Mouse (Mus musculus): ENCODE data around the gene Ctxn2.
"Not testable (repeated sequence)": the region's sequence is repeated elsewhere in the genome, so short reads cannot be mapped to it uniquely, and the experiment has no call there.

The Ctxn2 gene

DNA sequence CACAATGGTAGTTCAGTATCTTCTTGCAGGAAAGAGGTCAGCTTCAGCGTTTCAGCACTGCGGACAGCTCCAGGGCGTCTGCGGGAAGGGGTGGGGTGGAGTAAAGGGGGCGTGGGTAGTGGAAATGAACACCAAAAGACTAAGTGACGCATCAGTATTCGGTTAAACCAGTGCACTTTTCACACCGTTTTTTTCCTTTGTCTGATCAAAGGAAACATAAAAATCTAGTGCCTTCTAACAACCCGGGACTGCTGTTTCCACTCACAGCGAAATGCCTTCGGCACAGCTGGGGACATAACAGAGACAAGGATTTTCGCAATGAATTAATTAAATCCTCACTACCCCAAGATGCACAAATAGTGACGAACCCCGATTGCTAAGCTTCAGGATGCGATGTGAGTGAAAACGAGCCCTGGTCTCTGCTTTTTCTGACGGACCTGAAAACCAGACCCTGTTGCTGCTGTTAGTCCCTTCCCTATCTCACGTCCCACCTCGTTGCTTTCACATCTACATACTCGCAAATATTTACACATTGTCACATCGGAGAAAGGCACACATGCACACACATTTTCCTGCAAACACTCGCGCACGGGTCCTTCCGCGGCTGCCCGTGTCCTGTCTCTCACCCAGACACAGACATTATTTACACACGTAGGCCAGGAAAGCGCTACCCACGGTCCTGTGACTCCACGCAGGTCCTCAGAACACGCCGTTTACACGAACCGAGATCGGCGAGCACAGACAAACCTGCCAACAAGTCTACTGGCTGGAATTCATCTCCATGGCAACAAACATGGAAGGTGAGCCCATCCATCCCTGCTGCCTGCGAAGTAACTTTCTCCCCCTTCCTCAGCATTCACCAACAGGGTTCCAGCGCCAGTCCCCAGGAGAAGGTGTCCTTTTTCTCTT is at the start of gene Ctxn2:
Ctxn2 (plus strand) TSS at position 790 of the 909 bp plus-strand sequence.
- peak; percentile 65 to 89 for DNase-seq (ENCODE audit: low spot score in 2 of 2)

DNA sequence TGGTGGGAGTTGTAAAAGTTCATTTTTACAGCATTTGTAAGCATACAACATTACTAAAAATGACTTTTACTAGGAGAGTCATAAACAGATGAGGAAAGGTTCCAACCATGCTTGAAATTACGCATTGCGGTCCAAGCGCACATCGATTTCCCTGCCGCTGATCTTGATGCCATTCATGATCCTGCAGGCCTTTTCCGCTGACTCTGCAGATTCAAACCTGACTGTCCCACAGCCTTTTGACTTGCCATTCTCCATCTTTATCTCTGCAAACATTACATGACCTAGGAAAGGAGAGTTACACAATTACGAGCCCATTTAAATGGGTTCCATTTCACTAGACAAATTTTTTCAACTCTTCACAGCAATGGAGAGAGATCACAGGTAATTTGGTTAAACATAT is 47.7 kb upstream of the Ctxn2 start:
- no peak for DNase-seq (ENCODE audit: low spot score in 2 of 2)

DNA sequence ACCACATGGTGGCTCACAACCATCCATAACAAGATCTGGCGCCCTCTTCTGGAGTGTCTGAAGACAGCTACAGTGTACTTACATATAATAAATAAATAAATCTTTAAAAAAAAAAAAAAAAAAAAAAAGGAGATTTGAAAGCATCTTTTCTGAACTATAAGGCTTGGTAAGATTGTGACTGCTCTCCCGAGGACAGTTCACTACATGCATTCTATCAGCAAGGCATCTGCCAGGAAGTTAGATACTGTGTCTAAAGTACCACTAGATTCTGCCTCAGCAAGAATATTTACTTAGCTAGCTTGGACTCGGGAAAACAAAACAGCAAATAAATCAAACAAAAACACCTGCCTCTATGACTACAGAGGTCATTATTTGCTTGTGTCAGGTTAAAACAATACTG is 44.4 kb upstream of the Ctxn2 start:
- DNase-seq (ENCODE audit: low spot score in 2 of 2) = not testable (repeated sequence)

DNA sequence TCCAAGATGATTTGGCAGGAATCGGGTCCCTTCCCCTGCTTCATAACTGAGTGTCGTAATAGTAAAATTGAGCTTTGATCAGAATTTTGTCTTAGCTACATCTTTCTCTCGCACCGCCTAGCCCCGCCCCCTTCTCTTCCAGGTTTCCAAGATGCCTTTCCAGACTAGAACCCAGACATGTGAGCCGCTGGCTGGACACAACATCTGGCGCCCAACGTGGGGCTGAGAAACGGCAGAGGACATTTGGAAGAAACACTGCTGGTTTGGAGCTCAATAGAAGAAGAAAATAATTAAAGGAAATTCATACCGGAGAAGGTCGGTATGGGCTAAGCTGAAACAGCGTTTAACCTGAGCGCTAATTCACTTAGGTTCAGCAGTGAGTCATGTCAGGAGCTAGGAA is 32.0 kb upstream of the Ctxn2 start:
- DNase-seq (ENCODE audit: low spot score in 2 of 2) = not testable (repeated sequence)

DNA sequence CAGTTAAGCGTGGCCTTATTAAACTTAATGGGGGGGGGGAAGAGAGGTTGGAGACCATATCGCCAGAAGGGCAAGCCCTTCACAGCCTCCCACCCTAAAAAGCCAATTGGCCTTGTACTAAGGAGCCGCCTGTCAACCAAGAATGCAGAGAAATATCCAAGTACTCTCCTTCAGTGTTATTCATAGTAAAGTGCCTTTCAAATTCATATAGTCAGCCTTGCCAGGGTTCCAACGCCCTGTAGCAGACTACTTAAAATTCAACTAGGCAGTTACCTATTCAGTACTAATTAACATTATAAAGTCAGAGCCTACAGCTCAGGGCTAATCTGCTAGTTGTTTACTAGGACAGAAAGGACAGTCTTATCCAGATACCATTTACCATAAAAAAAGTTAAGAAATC is 30.0 kb upstream of the Ctxn2 start:
- not testable (repeated sequence) for DNase-seq (ENCODE audit: low spot score in 2 of 2)

DNA sequence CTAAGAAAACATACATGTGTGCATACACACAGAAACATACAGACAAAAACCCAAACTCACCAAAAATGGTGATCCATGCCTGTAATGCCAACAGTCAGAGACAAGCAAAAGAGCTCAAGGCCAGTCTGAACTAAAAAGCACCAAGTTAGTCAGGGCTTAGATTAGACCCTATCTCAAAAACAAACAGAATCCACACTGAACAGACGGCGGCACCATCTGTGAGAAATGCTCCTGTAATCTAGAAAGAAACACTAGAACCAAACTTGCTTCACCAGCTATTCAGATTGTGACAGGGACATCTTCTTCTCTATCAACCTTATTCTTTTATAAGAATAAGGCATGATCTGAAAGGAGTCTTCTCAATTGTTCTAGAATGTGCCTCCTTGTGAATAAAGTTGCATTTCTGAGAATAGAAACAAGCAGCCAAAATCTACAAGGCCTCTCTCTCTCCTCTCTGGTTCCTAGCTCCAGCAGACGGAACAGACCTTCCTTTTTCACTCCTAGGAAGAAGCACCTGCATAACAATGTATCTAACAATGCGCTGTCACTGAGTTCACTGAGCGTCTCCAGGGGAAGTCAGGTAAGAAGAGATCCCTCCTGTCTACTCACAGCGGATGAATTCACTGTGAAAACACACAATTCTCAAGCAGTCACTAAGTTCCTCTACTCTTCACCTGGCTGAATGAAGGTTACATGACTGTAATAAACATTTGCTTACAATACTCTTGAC is 16.9 kb upstream of the Ctxn2 start:
- no peak for DNase-seq (ENCODE audit: low spot score in 2 of 2)

DNA sequence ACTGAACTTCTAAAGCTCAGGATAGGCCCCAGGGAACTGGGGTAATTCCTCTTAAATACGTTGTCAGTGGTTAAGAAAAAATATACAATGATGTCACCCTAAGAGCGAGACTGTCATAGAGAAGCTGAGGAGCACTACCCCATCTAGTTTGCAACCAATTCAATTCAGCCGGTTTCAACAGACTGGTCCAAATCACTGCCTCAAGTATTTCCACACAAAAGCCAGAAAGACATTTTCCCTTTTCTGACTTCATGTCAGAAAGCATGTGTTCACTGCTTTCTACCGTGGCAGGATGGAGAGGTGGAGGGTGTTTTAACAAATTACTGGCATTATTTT is 14.2 kb upstream of the Ctxn2 start:
- DNase-seq (ENCODE audit: low spot score in 2 of 2) = no peak

DNA sequence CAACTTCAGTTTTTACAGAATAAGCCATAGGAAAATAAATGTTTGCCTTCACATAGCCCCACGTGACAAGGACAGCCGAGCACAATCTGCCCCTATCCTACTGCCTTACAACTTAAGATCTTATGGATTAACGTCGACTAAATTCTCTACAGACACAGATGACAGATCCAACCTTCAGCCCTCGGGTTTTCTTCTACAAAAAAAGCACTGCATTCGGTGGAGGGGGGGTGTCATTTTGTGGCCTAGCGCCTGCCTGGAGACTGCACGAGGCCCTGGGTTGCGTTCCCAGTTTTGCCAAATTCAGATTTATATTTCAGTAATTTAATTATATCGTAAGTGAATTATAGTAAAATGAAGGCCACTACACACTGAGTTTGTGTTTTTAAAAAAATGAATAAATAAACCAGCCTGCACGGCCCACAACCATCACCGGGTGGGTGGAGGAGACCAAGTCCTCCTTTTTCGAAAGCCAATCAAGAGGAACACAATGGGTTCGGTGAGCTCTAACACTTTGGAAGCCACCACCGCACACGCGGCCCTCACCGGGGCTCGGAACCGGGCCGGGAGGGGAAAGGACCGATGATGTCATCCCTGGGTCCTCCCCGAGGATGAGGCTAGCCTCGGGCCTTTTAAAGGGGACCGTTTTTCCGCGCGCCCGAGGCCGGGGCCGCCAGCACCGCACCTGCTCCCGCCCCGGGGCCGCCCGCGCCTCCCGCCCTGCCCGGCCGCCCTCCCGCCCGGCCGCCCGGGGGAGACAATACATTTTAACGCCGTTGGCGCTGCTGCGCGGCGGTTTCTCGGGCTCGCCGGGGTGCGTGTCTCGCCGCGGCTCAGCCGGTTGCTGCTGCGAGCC is 13.6 kb upstream of the Ctxn2 start:
- DNase-seq (ENCODE audit: low spot score in 2 of 2) = peak in 1 of 2 experiments; percentile 41

DNA sequence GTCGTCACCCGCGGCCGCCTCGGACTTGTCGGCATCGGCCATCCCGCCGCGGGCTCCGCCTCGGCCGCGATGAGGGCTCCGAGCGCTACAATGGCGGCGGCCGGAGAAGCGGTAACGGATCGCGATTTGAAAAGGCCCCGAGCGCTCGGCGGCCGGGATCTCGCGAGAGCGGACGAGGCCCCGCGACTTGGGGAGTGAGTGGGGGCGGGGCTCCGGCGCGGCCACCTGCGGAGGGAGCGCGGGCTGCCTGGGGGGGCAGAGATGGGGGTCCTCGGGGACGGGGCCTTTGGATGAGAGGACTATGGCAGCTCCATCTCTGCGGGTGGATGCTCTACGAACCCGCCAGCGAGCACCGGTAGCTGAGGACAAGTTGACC is 13.0 kb upstream of the Ctxn2 start, which contains the start of gene Myef2:
Myef2 (minus strand) TSS at position 185 of the 376 bp plus-strand sequence.
- peak; percentile 78 to 82 for DNase-seq (ENCODE audit: low spot score in 2 of 2)

DNA sequence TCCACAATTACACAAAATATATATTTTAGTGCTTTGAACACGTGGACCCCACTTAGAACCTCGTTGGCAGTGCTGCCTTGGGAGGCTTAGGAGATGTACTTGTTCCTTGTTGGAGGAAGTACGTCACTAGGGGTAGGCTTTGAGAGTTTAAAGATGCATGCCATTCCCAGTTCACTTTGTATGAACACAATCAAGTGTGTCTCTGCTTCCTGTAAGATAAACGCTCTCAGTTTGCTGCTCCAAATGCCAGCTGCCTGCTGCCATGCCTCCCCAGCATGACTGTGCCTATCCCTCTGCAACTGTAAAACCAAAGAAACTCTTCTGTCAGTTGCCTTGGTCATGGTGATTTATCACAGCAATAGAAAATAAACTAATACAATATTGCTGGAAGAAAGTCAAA is 10.7 kb upstream of the Ctxn2 start:
- no peak for DNase-seq (ENCODE audit: low spot score in 2 of 2)

DNA sequence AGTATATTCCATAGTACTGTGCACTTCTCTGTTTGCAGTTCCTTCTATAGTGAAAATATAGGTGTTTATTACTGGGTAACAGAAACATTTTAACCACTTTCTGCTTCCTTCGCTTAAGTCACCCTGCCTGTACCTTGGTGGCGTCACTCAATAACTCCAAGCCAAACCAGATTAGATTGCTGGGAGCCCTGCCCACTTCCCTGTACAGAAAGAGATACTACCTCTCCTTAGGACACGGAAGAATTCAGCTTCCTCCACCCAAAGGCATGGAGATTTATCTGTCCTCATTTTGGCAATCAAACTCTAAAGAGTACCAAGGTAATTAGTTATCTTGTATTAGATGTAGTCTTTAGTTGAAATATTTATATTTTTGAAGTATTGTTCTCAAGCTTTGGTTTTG is 9.7 kb upstream of the Ctxn2 start:
- DNase-seq (ENCODE audit: low spot score in 2 of 2) = no peak

DNA sequence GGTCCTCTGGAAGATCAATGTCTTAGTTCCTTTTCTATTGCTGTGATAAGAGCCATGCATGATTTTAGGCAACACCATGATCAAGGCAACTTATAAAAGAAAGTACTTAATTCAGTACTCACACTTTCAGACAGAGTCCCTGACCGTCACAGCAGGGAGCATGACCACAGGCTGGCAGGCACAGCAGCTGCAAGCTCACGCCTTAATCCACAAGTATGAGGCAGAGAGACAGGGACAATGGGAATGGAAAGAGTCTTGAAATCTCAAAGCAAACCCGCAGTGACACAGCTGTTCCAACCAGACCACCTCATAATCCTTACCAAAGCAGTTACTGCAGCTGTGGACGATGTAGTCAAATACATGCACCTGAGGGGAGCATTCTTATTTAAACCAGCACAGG is 2.4 kb upstream of the Ctxn2 start:
- no peak for DNase-seq (ENCODE audit: low spot score in 2 of 2)

DNA sequence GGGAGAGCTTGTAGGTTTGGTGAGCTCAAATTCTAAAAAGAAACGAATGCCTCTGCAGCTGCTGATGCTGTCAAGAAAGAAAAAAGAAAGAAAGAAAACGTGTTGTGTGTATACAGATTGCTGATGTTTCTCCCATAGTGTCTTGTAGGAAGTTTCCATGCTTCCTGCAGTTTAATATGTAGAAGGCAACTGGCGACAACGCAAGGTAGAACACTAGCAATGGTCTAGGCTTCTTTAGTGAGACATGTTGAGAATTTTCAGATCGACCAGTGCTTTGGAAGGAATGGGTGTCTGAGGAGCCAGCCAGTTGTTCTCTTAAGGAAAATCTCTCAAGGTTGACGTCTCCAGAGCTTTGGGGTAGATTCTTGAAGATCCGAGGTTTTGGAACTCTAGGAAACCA is 354 bp downstream of the Ctxn2 start:
- no peak for DNase-seq (ENCODE audit: low spot score in 2 of 2)

DNA sequence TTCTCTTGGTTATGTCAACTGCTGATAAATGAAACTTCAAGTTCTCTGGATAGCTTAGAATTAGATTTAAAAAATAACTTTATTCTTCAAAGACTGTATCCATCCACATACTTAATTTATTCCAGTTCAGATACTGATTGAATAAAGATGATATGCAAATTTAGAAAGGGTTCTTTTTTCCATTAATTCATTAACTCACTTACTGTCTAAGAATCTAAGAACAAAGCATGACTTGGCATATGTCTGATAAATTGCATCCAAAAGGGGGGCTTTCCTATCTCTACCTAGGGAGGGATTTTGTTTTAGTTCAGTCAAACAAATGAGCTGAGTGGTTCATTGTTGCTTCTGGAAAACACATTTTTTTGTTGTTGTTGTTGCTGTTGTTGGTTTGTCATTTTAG is 5.8 kb downstream of the Ctxn2 start:
- no peak for DNase-seq (ENCODE audit: low spot score in 2 of 2)

DNA sequence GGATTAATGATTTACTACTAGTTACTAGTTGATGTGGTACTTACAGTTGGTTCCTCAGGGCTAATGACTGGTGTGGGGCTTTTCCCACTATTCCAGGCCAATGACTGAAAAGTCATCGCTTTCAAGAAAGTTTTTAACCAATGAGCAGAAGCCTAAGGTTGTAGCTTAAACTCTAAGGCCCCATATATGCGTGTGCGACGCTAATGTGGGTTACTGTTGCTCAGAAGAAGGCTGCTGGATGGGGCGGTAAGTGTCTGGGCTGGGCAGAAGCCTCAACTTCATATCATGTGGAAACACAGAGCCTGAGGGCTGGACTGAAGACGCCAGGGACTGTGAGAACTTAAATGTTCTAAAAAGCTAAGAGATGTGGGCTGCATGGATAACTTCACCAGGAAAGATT is 15.9 kb downstream of the Ctxn2 start, which contains the start of gene Slc12a1:
Slc12a1 (plus strand) TSS at position 118 of the 400 bp plus-strand sequence.
- DNase-seq (ENCODE audit: low spot score in 2 of 2) = no peak

DNA sequence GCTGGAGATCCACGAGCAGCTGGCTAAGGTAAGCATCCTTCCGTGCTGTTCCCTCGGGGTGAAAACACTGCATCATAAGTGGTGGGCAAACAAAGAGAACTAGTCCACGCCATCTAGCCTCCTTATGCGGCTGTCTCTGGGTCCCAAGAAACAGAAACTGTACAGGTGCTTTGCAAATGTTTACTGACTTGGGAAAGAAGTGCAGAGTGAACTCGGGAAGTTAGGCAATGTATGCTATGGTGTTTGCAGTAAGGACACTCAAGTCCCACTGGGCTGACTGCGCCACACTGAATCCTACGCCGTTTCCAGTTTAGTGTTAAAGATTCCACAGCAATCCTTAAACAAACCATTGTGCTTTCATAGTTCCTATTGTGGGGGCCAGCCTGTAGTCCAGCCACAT is 17.8 kb downstream of the Ctxn2 start:
- DNase-seq (ENCODE audit: low spot score in 2 of 2) = no peak

DNA sequence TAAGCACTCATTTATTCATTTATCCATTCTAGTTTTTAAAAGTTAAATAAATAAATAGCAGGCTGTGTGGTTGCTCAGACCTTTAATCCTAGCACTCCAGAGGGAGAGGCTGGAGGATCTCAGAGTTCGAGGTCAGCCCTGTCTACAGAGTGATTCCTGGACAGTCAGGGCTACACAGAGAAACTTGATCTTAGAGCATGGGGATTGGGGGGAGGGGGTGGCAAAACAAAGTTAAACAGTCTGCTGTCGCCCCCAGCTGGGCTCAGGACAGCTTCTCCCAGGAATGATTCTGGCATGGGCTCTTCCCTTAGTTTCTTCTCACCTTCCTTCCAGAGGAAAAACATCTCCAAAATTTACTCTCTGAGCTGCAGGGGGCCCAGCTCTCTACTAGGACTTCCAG is 19.0 kb downstream of the Ctxn2 start:
- no peak for DNase-seq (ENCODE audit: low spot score in 2 of 2)

DNA sequence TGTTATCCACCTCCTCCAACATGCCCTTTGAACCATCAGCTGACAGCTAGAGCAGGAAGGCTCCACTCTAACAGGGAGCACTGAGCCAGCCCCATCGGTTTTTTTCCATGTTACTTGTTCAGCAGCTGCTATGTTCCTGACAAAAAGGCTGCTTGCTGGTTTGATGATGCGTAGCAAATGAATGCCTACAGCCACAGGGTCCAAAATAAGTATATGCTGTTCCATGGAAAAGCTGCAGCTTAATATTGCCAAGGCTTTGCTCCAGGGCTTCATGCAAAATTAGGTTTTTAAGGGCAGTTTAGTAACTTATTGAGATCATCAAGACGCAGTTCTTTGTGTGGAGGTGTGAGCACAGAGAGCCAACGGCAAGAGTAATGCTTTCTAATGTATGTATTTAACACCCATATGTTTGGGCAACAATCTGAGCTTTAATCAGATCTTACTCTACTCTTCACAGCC is 25.5 kb downstream of the Ctxn2 start:
- no peak for DNase-seq (ENCODE audit: low spot score in 2 of 2)

DNA sequence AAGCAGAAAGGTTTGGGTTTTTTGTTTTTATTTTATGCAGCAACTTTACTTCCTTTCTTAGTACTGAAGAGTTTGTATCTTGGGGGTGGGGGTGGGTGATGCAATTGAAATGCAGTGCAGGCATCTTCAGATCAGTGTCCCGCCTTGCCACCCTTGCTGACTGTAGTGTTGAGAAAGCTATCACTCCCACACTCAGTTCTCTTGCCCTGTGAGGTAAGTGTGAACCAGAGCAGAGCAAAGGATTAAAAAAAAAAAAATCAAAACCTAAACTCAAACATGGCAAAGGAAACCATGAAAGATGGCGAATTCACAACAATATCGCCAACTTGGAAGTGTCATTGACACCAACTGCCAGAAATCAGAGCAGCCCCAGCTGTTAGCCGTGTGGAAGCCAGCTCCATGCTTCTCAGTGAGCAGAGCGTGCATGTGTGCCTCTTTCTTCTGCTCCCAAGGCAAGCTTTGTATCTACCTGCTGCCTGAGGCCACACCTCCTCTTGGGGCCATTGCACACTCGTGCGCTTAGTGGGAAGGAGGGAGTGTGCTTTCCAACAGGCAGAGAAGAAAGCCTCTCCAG is 41.8 kb downstream of the Ctxn2 start:
- no peak for DNase-seq (ENCODE audit: low spot score in 2 of 2)

DNA sequence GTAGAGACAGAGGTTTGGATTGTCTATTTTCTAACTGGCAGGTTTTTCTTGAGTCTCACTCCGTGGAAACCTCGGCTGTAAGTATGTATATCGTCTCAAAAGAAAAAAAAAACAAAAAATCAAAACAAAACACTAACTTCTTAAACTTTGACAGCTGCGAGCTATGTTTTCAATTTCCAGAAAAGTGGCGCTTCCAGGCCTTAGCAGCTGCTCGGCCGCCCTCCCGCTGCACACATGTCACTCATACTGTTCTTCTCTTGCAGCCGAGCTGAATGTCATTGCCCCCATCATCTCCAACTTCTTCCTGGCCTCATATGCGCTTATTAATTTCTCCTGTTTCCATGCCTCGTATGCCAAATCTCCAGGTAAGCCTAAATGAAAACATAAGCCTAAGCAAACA is 51.4 kb downstream of the Ctxn2 start:
- no peak for DNase-seq (ENCODE audit: low spot score in 2 of 2)

DNA sequence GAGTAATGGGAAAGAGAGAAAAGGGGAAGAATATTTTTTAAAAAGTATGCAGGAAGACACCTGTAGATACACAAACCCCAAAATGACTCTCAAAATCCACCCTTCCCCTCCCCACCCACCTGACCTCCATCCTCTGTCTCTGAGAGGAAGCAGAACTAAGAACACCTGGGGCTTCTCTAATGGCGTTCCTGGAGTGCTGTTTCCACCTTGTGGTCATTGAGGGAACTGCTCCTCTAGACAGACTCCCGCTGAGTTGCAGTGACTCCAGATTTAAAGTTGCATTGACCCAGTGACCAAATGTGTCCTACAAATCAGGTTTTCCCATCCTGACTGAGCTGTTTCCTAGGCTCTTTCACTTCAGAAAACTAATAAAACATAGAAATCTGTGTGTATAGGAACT is 52.7 kb downstream of the Ctxn2 start:
- DNase-seq (ENCODE audit: low spot score in 2 of 2) = peak in 1 of 2 experiments; percentile 23

DNA sequence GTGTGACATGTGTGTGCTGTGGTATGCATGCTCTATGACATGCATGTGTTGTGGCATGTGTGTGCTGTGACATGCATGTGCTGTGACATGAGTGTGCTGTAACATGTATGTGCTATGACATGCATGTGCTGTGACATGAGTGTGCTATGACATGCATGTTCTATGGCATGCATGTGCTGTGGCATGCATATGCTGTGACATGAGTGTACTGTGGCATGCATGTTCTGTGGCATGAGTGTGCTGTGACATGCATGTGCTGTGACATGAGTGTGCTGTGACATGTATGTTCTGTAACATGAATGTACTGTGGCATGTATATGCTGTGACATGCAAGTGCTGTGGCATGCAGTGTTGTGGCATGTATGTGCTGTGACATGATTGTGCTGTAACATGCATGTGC is 56.4 kb downstream of the Ctxn2 start:
- no peak for DNase-seq (ENCODE audit: low spot score in 2 of 2)

Measured in urinary bladder, postnatal 4 days (tissue).